Mouse (Mus musculus) lung, adult 18-20 months (tissue): ENCODE measurements around the gene Bhlhe23.

Experiments
- DNase-seq, 2 experiments: peaks; one replicate each; pipeline ENCODE4 v3.0.0; 2022; ENCODE audit warnings: mixed read lengths in 2 of 2

Bhlhe23 gene

GRCm38 (mm10) chr2:180776793-180777192 is at the start of gene Bhlhe23:
TSS of gene Bhlhe23 (minus strand) at chr2:180776900.
- no peak for DNase-seq

GRCm38 (mm10) chr2:180825147-180825941 is 48.6 kb upstream of the Bhlhe23 start:
- no peak for DNase-seq

GRCm38 (mm10) chr2:180824724-180825123 is 48.0 kb upstream of the Bhlhe23 start:
- DNase-seq: no peak

- no peak for DNase-seq
Measured at GRCm38 (mm10) chr2:180824061-180824460, 47.4 kb upstream of the Bhlhe23 start.

GRCm38 (mm10) chr2:180822476-180822875 is 45.8 kb upstream of the Bhlhe23 start:
- no peak for DNase-seq

GRCm38 (mm10) chr2:180819504-180819903 is 42.8 kb upstream of the Bhlhe23 start:
- no peak for DNase-seq

- DNase-seq: no peak
Measured at GRCm38 (mm10) chr2:180816440-180817065, 39.9 kb upstream of the Bhlhe23 start.

GRCm38 (mm10) chr2:180813982-180814568 is 37.4 kb upstream of the Bhlhe23 start:
- DNase-seq: no peak

GRCm38 (mm10) chr2:180811002-180811401 is 34.3 kb upstream of the Bhlhe23 start:
- no peak for DNase-seq

GRCm38 (mm10) chr2:180809510-180809909 is 32.8 kb upstream of the Bhlhe23 start:
- DNase-seq: no peak

- no peak for DNase-seq
Measured at GRCm38 (mm10) chr2:180805966-180806365, 29.3 kb upstream of the Bhlhe23 start.

- DNase-seq: no peak
Measured at GRCm38 (mm10) chr2:180796008-180796407, 19.3 kb upstream of the Bhlhe23 start.

GRCm38 (mm10) chr2:180795597-180795996 is 18.9 kb upstream of the Bhlhe23 start:
- DNase-seq: no peak

- no peak for DNase-seq
Measured at GRCm38 (mm10) chr2:180794422-180794821, 17.7 kb upstream of the Bhlhe23 start.

- DNase-seq: peak in 1 of 2 experiments; percentile 5
Measured at GRCm38 (mm10) chr2:180791674-180792073, 15.0 kb upstream of the Bhlhe23 start.

- no peak for DNase-seq
Measured at GRCm38 (mm10) chr2:180788843-180789242, 12.1 kb upstream of the Bhlhe23 start.

- peak in 1 of 2 experiments; percentile 8 for DNase-seq
Measured at GRCm38 (mm10) chr2:180788386-180788785, 11.7 kb upstream of the Bhlhe23 start.

GRCm38 (mm10) chr2:180787566-180788232 is 11.0 kb upstream of the Bhlhe23 start:
- DNase-seq: no peak

GRCm38 (mm10) chr2:180786732-180787131 is 10.0 kb upstream of the Bhlhe23 start:
- DNase-seq: peak; percentile 7 to 18

GRCm38 (mm10) chr2:180780282-180780681 is 3.6 kb upstream of the Bhlhe23 start:
- DNase-seq: no peak

- DNase-seq: peak; percentile 21 to 23
Measured at GRCm38 (mm10) chr2:180779226-180780104, 2.8 kb upstream of the Bhlhe23 start.

GRCm38 (mm10) chr2:180775641-180776040 is 1.1 kb downstream of the Bhlhe23 start:
- DNase-seq: no peak
